Mouse (Mus musculus) natural killer cell, adult 2 months (primary cell): ENCODE results near the gene Nrbp1.

Experiments used
- DNase-seq, 2 experiments: peaks; one replicate each; pipeline ENCODE4 v3.0.0; 2022; ENCODE audit warnings: low spot score in 2 of 2

Gene Nrbp1

DNA sequence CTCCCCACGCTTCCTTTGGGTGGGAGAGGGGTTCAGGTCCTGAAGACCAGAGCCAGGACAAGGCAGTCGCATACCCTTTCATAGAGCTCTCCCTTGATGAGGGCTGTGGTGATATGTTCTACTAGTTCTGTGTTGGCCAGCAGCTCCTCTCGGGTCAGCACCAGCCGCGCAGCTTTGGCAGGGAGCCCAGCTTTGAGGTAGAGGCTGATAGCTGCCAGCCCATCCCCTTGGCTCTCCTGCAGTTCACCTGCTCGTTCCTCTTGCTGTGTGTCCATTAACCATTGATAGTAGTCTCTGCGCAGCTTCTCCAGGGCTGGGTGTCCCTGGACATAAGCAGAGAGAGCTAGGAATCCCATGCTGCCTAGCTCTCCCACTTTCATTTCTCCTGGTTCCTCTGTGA lies 25.4 kb downstream of the Nrbp1 start:
- no peak for DNase-seq

GRCm38 (mm10) chr5:31267686-31268085 lies 27.0 kb downstream of the Nrbp1 start:
- no peak for DNase-seq

DNA sequence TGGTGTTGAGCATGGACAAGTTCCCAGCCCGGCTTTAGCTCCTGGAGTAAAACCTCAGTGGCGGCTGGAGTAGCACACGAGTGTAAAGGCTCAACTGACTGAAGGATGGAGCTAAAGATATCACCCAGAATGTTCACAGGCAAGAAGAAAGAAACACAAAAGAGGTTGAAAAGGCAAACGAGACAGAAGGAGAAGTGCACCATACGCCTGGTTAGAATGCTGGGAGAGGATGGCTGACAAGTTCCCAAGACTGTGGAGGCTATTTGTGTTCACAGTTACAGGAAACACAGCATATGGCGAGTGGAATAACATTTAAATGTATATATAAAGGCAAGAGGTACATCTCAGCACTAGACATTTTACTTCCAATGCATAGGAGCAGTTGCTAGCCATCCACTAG lies 32.4 kb downstream of the Nrbp1 start:
- DNase-seq, result no peak

- DNase-seq, result peak; percentile 47
Observed at GRCm38 (mm10) chr5:31279245-31279988, 38.8 kb downstream of the Nrbp1 start.

DNA sequence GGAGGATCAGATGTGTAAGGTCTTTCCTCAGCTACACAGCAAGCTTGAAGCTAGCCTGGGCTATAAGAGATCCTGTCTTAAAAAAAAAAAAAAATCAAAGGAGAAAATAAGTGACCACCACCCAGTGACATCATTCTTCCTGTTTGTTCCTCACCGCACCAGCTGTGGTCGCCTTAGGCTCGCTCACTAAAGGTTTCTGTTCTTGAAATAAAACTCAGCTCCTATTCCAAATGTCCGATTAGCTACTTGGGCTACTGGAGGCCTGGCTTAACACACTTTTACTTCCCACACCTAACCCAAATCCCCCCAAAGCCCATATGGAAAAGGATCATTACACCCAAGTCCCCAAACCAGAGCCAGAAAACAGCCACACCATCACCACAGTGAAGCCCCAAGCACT lies 47.6 kb downstream of the Nrbp1 start:
- peak; percentile 44 to 50 for DNase-seq

GRCm38 (mm10) chr5:31288655-31289054 lies 48.0 kb downstream of the Nrbp1 start:
- DNase-seq, result no peak

GRCm38 (mm10) chr5:31289626-31290230 lies 49.1 kb downstream of the Nrbp1 start:
- DNase-seq, result no peak

GRCm38 (mm10) chr5:31290521-31291360 lies 50.1 kb downstream of the Nrbp1 start, which contains the start of gene Ift172:
Ift172 (minus strand) TSS chr5:31291116.
- DNase-seq, result peak; percentile 95 to 96

DNA sequence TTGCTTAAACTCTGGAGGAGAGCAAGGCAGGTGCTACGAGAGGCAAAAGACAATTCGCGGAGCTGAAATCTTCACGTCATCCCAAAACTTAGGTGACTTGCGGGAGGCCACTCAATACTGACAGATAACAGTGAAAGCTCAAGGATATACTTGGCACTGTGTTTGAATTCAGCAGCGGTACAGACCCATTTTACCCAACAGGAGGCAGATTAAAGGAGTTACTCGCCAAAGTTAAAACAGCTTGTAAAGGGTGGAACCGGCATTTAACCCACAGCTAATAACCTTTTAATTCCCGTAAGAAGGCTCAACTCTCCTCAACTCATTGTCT lies 50.7 kb downstream of the Nrbp1 start:
- no peak for DNase-seq

GRCm38 (mm10) chr5:31294964-31295605 lies 54.4 kb downstream of the Nrbp1 start:
- no peak for DNase-seq

DNA sequence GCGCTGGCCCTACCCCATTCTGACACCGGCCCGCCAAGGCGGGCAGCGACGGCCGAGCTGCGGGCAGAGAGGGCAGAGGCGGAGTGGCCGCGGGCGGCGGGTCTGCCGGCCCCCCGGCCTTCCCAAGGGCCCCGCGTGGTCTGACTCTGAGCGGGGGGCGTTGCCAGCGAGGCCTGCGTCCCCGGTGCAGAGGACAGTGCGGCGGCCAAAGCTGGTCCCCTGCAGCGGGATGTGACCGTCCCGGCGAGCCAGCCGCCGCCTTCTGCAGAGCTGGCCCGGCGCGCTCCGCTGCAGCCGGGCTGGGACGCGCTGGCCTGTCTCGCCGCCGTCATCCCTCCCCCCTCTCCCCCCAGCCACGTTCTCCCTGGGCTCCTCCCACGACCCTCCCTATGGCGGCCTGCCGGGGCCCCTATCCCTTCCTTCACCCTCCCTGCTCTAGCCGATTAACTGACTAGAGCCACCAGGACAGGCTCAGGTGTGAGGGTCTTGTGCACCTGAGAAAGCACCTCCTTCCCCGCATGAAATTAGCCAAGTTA lies 55.0 kb downstream of the Nrbp1 start, which contains the start of gene Fndc4:
Gene Fndc4 (minus strand): TSS at position 475 of the 536 bp plus-strand sequence.
- no peak for DNase-seq

DNA sequence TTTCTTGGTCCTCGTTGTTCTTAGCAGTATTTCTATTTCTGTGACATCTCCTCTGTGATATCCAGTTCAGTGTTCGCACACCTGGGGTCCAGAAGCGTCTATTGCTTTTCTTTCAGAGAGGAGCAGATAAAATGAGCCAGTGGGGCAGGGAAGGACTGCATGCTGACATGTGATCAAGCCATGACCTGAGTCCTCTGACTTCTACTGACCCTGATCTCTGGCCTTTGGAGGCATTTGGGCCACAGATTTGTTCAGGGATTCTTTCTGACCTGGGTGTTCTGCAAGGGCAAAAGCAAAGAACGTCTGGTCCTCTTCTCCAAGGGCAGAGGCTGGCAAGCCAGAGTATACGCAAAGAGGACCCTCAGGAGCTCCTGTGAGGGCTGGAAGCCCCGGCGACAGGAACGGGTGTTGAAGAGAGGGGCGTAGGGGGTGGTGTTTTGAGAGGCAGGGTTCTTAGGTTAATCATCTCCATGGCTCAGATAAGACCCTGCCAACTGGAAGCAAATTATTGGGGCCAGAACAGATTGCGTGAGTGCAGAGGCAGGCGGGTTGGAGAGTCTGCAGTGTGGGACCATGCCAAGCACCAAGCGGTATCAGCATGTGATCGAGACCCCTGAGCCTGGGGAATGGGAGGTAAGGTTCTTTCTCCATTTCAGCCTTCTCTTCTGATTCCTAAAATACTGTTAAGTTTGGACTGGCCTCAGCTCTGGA lies 56.5 kb downstream of the Nrbp1 start, which contains the start of gene Gckr:
Gene Gckr (plus strand): TSS at position 397 of the 711 bp plus-strand sequence.
- no peak for DNase-seq

GRCm38 (mm10) chr5:31297981-31298380 lies 57.3 kb downstream of the Nrbp1 start:
- DNase-seq, result no peak

DNA sequence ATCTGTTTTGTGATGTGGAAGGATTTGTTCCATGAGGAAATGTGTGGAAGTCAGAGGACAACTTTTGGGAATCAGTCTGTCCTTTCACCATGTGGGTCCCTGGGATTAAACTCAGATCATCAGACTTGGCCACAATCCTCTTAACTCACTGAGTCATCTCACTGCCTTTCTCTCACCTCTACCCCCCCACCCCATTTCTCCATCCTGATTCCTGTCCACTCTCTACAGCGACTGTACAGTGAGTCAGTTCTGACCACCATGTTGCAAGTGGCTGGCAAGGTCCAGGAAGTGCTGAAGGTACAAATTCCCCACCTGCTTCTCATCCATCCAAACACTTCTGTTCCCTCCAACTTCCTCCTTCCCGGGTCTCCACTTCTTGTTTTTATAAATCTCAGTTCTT lies 57.8 kb downstream of the Nrbp1 start:
- no peak for DNase-seq
